Mouse (Mus musculus) urinary bladder, postnatal 4 days (tissue): ENCODE data around the gene Bcat2.

Experiments
- DNase-seq, 2 experiments: peaks; one replicate each; pipeline ENCODE4 v3.0.0; 2021 to 2022; ENCODE audit warnings: low spot score in 2 of 2

Bcat2 gene

GRCm38 (mm10) chr7:45550821-45551511, 19.0 kb upstream of the Bcat2 start:
- DNase-seq, result no peak

- DNase-seq, result no peak
Observed at GRCm38 (mm10) chr7:45551512-45551883, 18.5 kb upstream of the Bcat2 start.

- DNase-seq, result no peak
Observed at GRCm38 (mm10) chr7:45553519-45553918, 16.4 kb upstream of the Bcat2 start.

GRCm38 (mm10) chr7:45553990-45554389, 16.0 kb upstream of the Bcat2 start:
- no peak for DNase-seq

- no peak for DNase-seq
Observed at GRCm38 (mm10) chr7:45554744-45555143, 15.2 kb upstream of the Bcat2 start, which contains the start of gene Hsd17b14. Gene Hsd17b14, plus strand, starts transcription at chr7:45554893.

GRCm38 (mm10) chr7:45555787-45556186, 14.2 kb upstream of the Bcat2 start:
- peak; percentile 70 to 82 for DNase-seq

- DNase-seq, result peak in 1 of 2 experiments; percentile 41
Observed at GRCm38 (mm10) chr7:45558907-45559306, 11.0 kb upstream of the Bcat2 start.

GRCm38 (mm10) chr7:45560241-45560640, 9.7 kb upstream of the Bcat2 start:
- DNase-seq, result no peak

- DNase-seq, result peak; percentile 66 to 84
Observed at GRCm38 (mm10) chr7:45560843-45561623, 8.9 kb upstream of the Bcat2 start.

GRCm38 (mm10) chr7:45561624-45562520, 8.1 kb upstream of the Bcat2 start:
- no peak for DNase-seq

GRCm38 (mm10) chr7:45564811-45565210, 5.1 kb upstream of the Bcat2 start:
- no peak for DNase-seq

- DNase-seq, result no peak
Observed at GRCm38 (mm10) chr7:45565446-45565845, 4.5 kb upstream of the Bcat2 start.

GRCm38 (mm10) chr7:45567112-45567779, 2.7 kb upstream of the Bcat2 start:
- no peak for DNase-seq

- DNase-seq, result peak; percentile 86 to 92
Observed at GRCm38 (mm10) chr7:45567780-45568516, 2.0 kb upstream of the Bcat2 start.

GRCm38 (mm10) chr7:45568601-45569473, 1.1 kb upstream of the Bcat2 start:
- DNase-seq, result no peak

GRCm38 (mm10) chr7:45571966-45572365, 2.0 kb downstream of the Bcat2 start:
- no peak for DNase-seq

GRCm38 (mm10) chr7:45573954-45574353, 4.0 kb downstream of the Bcat2 start:
- no peak for DNase-seq

GRCm38 (mm10) chr7:45574472-45575379, 4.8 kb downstream of the Bcat2 start:
- no peak for DNase-seq

- DNase-seq, result no peak
Observed at GRCm38 (mm10) chr7:45585923-45586322, 16.0 kb downstream of the Bcat2 start.
